Mouse (Mus musculus): ENCODE data around the gene Serpinb9d. TPM values are rescaled to one million over a fixed set of nuclear protein-coding genes. Genes with fewer than 3 reads are reported as not detected.
"Not testable (repeated sequence)": the region's sequence is repeated elsewhere in the genome, so short reads cannot be mapped to it uniquely, and the experiment has no call there.

Gene Serpinb9d
- polyA plus RNA-seq (2012; rRNA removed): not detected in 2 replicates

- DNase-seq (ENCODE audit: low read depth, low spot score): no peak
These were observed at the start of gene Serpinb9d for GRCm38 (mm10) chr13:33192659-33193058. Serpinb9d (plus strand) TSS chr13:33192959.

DNA sequence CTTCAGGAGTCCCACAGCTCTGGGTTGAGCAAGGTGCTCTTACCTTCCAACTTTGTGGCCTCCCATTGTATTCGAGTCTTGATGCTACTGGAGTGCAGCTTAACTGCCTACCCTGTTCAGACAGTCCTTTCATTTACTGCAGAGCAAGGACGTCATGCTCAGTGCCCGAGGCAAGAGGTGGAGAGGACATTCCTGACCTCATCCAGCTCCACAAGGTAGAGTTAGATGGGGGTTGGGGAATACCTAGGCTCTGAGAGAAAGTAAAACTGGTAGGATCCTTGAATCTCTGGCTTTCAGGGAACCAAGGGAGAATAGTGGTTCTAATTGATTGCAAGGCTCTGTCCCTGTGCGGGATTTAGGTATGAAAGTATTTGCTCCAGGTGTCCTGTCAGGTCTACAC lies 33.1 kb upstream of the Serpinb9d start, which contains the start of gene Serpinb9c:
Gene Serpinb9c (minus strand): TSS at position 101 of the 400 bp plus-strand sequence.
- no peak for DNase-seq (ENCODE audit: low read depth, low spot score)
- 68% methylated on average over 4 of the region's 4 CpGs for WGBS

More at GRCm38 (mm10) chr13:33192659-33193058, at the start of gene Serpinb9d:
- 70% methylated on average over 5 of the region's 5 CpGs for WGBS

- WGBS: 73% methylated on average over 1 of the region's 1 CpGs
These were observed 2.3 kb upstream of the Serpinb9d start for GRCm38 (mm10) chr13:33190486-33190885.

DNA sequence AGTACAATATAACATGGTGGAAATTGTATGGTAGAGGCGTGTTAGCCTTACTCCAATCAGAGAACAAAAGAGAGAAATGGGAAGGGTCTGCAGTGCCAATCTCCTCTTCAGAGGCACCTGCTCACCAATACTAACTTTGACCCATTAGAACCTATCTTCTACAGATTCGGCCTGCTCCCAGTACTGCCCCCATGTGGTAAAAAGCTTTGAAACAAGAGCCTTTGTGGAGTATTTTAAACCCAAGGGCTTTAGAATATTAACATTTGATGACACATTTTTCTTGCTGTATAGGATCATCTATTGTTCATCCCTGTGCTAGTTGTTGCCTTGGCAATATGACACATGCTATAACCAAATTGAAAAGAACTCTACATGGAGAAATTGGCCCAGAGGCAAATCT lies 7.0 kb downstream of the Serpinb9d start:
- WGBS: 59% methylated on average over 2 of the region's 2 CpGs
- DNase-seq (ENCODE audit: low read depth, low spot score): no peak

More at GRCm38 (mm10) chr13:33190486-33190885, 2.3 kb upstream of the Serpinb9d start:
- not testable (repeated sequence) for DNase-seq (ENCODE audit: low read depth, low spot score)

GRCm38 (mm10) chr13:33249312-33249711 lies 56.6 kb downstream of the Serpinb9d start, which contains the start of gene Serpinb9e:
Serpinb9e (plus strand) TSS chr13:33249612.
- WGBS: 76% methylated on average over 2 of the region's 2 CpGs
- DNase-seq (ENCODE audit: low read depth, low spot score): not testable (repeated sequence)

Other genes starting within 250 kb of the Serpinb9d start
- gene Serpinb6b, start 227.8 kb upstream of the Serpinb9d start, polyA plus RNA-seq (2012; rRNA removed): 2.4 and 2.6 TPM in 2 replicates
- 3.7 and 4.1 TPM in 2 replicates for gene Serpinb9, start 189.7 kb upstream of the Serpinb9d start, polyA plus RNA-seq (2012; rRNA removed)
- 0.05 TPM in 1 of 2 replicates, not detected in the other for gene Serpinb9b, start 165.5 kb upstream of the Serpinb9d start, polyA plus RNA-seq (2012; rRNA removed)
- 0.08 and 0.14 TPM in 2 replicates for gene Serpinb1b, start 114.4 kb upstream of the Serpinb9d start, polyA plus RNA-seq (2012; rRNA removed)
- not detected in 2 replicates for gene Serpinb9c, start 33.2 kb upstream of the Serpinb9d start, polyA plus RNA-seq (2012; rRNA removed)
- not detected in 2 replicates for gene Serpinb9e, start 56.7 kb downstream of the Serpinb9d start, polyA plus RNA-seq (2012; rRNA removed)
- gene Serpinb9f, start 131.1 kb downstream of the Serpinb9d start, polyA plus RNA-seq (2012; rRNA removed): not detected in 2 replicates
- gene Gm11397, start 202.8 kb downstream of the Serpinb9d start, polyA plus RNA-seq (2012; rRNA removed): not detected in 2 replicates

All from large intestine, adult 2 months (tissue).